Mouse (Mus musculus): ENCODE measurements around the gene Sipa1l1. TPM values are rescaled to one million over a fixed set of nuclear protein-coding genes. Genes with fewer than 3 reads are reported as not detected.

Gene Sipa1l1
- polyA plus RNA-seq, 1 experiment = 9.7 TPM

DNA sequence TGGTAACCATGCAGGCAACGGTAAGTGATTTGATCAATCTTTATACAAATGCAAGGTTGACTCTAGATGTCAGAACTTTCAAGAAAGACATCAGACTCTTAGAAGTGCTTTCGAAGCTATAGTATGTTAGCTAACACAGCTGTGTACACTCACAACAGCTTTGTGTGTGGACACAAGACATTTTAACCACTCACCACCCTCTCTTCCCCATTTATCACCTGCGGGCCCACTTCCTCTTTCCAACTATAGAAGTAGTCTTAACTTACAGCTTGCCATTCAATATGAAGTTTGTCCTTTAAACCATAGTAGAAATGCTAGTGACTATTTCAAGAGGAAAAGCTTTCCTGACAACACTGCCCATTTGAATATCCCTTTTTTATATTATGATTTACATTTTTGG lies 303.7 kb downstream of the Sipa1l1 start:
- no peaks in the 10 kb centered on the region for H3K79me2 ChIP-seq (ENCODE audit: control insufficient read depth, insufficient read depth)
- H3K36me3 ChIP-seq (ENCODE audit: control insufficient read depth, insufficient read depth) = no peaks in the 10 kb centered on the region
- H3K27me3 ChIP-seq (ENCODE audit: control insufficient read depth, insufficient read depth, insufficient read length) = no peaks in the 10 kb centered on the region
- H3ac ChIP-seq (ENCODE audit: control insufficient read depth, insufficient read length, low read depth) = no peak overlapping the region
- no peak overlapping the region for H3K4me3 ChIP-seq (ENCODE audit: insufficient read depth, poor library complexity, severe bottlenecking)
- H3K79me3 ChIP-seq (ENCODE audit: low read depth) = no peaks in the 10 kb centered on the region
- TF ChIP-seq USF1 (IDR thresholded peaks at IDR 0.05; ENCODE audit: low read depth) = no peak
- TF ChIP-seq CTCF (IDR thresholded peaks at IDR 0.05; ENCODE audit: control insufficient read depth, insufficient read depth, insufficient read length) = no peak
- TF ChIP-seq MYOD1 (IDR thresholded peaks at IDR 0.05; ENCODE audit: control insufficient read depth, insufficient read length, low read depth) = no peak
- no peak for TF ChIP-seq FOSL1 (IDR thresholded peaks at IDR 0.05; ENCODE audit: insufficient read depth, low read length, poor library complexity, severe bottlenecking)
- no peak for TF ChIP-seq CEBPB (IDR thresholded peaks at IDR 0.05; ENCODE audit: low read depth)
- TF ChIP-seq MYOG (IDR thresholded peaks at IDR 0.05; ENCODE audit: control insufficient read depth, extremely low read depth, insufficient read length) = no peak
- no peak for TF ChIP-seq MAX (IDR thresholded peaks at IDR 0.05)

GRCm38 (mm10) chr12:82473238-82473637 lies 304.1 kb downstream of the Sipa1l1 start:
- H3ac ChIP-seq (ENCODE audit: control insufficient read depth, insufficient read length, low read depth) = no peak overlapping the region
- H3K36me3 ChIP-seq (ENCODE audit: control insufficient read depth, insufficient read depth) = no peaks in the 10 kb centered on the region
- TF ChIP-seq MAX (IDR thresholded peaks at IDR 0.05) = no peak
- no peak for TF ChIP-seq FOSL1 (IDR thresholded peaks at IDR 0.05; ENCODE audit: insufficient read depth, low read length, poor library complexity, severe bottlenecking)
- TF ChIP-seq USF1 (IDR thresholded peaks at IDR 0.05; ENCODE audit: low read depth) = no peak
- no peak for TF ChIP-seq CEBPB (IDR thresholded peaks at IDR 0.05; ENCODE audit: low read depth)
- TF ChIP-seq CTCF (IDR thresholded peaks at IDR 0.05; ENCODE audit: control insufficient read depth, insufficient read depth, insufficient read length) = no peak
- no peak for TF ChIP-seq MYOD1 (IDR thresholded peaks at IDR 0.05; ENCODE audit: control insufficient read depth, insufficient read length, low read depth)
- no peak for TF ChIP-seq MYOG (IDR thresholded peaks at IDR 0.05; ENCODE audit: control insufficient read depth, extremely low read depth, insufficient read length)
- no peaks in the 10 kb centered on the region for H3K79me2 ChIP-seq (ENCODE audit: control insufficient read depth, insufficient read depth)
- H3K27me3 ChIP-seq (ENCODE audit: control insufficient read depth, insufficient read depth, insufficient read length) = no peaks in the 10 kb centered on the region
- no peak overlapping the region for H3K4me3 ChIP-seq (ENCODE audit: insufficient read depth, poor library complexity, severe bottlenecking)
- no peaks in the 10 kb centered on the region for H3K79me3 ChIP-seq (ENCODE audit: low read depth)

DNA sequence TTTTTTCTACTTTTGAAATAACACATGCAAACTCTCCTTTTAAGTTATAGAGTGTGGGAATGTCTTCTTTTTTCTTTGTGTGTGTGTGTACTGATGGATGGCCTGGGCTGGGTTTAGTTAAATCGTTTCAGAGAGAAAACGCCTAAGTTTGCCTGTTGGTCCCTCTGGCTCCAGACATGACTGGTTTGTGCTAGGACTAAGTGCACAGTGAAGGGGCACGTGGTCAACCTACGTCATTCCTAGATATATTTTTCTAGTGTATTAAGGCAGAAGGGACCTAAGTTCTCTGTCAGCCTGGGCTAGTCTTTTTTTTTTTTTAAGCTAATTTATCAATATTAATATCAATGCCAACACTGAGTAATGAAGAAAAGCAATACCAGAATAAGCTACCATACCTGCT lies 305.3 kb downstream of the Sipa1l1 start:
- H3K79me2 ChIP-seq (ENCODE audit: control insufficient read depth, insufficient read depth) = no peaks in the 10 kb centered on the region
- H3K79me3 ChIP-seq (ENCODE audit: low read depth) = no peaks in the 10 kb centered on the region
- no peaks in the 10 kb centered on the region for H3K36me3 ChIP-seq (ENCODE audit: control insufficient read depth, insufficient read depth)
- H3K27me3 ChIP-seq (ENCODE audit: control insufficient read depth, insufficient read depth, insufficient read length) = no peaks in the 10 kb centered on the region
- TF ChIP-seq USF1 (IDR thresholded peaks at IDR 0.05; ENCODE audit: low read depth) (no peak), FOSL1 (IDR thresholded peaks at IDR 0.05; ENCODE audit: insufficient read depth, low read length, poor library complexity, severe bottlenecking) (no peak), MAX (IDR thresholded peaks at IDR 0.05) (no peak), MYOD1 (IDR thresholded peaks at IDR 0.05; ENCODE audit: control insufficient read depth, insufficient read length, low read depth) (no peak), CEBPB (IDR thresholded peaks at IDR 0.05; ENCODE audit: low read depth) (no peak), CTCF (IDR thresholded peaks at IDR 0.05; ENCODE audit: control insufficient read depth, insufficient read depth, insufficient read length) (no peak), MYOG (IDR thresholded peaks at IDR 0.05; ENCODE audit: control insufficient read depth, extremely low read depth, insufficient read length) (no peak)
- no peak overlapping the region for H3K4me3 ChIP-seq (ENCODE audit: insufficient read depth, poor library complexity, severe bottlenecking)
- H3ac ChIP-seq (ENCODE audit: control insufficient read depth, insufficient read length, low read depth) = no peak overlapping the region

DNA sequence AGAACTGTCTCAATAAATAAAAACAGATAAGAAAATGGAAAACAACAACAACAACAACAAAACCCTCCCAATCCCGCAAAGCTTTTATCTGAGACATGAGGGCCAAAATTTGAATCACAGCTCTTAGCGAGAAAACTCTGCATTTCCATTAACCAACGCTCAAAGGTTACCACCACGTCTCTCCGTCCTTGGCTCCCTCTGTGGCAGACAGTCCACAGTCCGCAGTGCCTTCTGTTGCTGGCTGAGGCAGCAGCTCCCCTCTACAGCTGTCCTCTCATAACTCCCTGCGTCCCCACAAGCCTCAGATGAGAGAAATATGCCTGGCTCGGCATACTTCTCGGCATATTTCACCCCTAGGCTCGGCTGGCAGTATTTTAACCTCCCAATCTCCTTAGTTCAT lies 306.9 kb downstream of the Sipa1l1 start:
- no peaks in the 10 kb centered on the region for H3K79me2 ChIP-seq (ENCODE audit: control insufficient read depth, insufficient read depth)
- TF ChIP-seq USF1 (IDR thresholded peaks at IDR 0.05; ENCODE audit: low read depth) (no peak), MAX (IDR thresholded peaks at IDR 0.05) (no peak), CTCF (IDR thresholded peaks at IDR 0.05; ENCODE audit: control insufficient read depth, insufficient read depth, insufficient read length) (no peak)
- no peak overlapping the region for H3K4me3 ChIP-seq (ENCODE audit: insufficient read depth, poor library complexity, severe bottlenecking)
- H3K27me3 ChIP-seq (ENCODE audit: control insufficient read depth, insufficient read depth, insufficient read length) = no peaks in the 10 kb centered on the region
- H3K79me3 ChIP-seq (ENCODE audit: low read depth) = no peaks in the 10 kb centered on the region
- no peak overlapping the region for H3ac ChIP-seq (ENCODE audit: control insufficient read depth, insufficient read length, low read depth)
- H3K36me3 ChIP-seq (ENCODE audit: control insufficient read depth, insufficient read depth) = no peaks in the 10 kb centered on the region

DNA sequence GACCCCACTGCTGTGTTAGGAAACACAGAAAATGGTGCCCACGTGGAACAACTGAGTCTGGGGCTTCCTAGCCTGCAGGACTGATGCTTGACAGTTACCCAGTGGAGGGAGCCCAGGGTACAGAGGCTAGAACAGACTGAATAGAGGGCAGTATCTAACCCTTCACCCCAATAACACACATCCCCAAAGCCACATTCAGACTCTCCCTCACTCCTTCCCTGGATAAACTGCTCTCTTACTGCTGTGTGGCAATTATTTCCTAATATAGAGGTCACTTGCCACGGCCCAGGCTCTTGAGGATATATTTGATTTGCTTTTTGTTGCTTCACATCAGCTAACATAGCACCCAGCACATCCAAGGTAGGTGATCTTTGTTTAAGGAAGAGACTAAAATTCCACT lies 307.5 kb downstream of the Sipa1l1 start:
- no peak overlapping the region for H3K4me3 ChIP-seq (ENCODE audit: insufficient read depth, poor library complexity, severe bottlenecking)
- H3K79me3 ChIP-seq (ENCODE audit: low read depth) = no peaks in the 10 kb centered on the region
- no peak overlapping the region for H3ac ChIP-seq (ENCODE audit: control insufficient read depth, insufficient read length, low read depth)
- no peaks in the 10 kb centered on the region for H3K79me2 ChIP-seq (ENCODE audit: control insufficient read depth, insufficient read depth)
- H3K36me3 ChIP-seq (ENCODE audit: control insufficient read depth, insufficient read depth) = no peaks in the 10 kb centered on the region
- no peaks in the 10 kb centered on the region for H3K27me3 ChIP-seq (ENCODE audit: control insufficient read depth, insufficient read depth, insufficient read length)
- TF ChIP-seq FOSL1 (IDR thresholded peaks at IDR 0.05; ENCODE audit: insufficient read depth, low read length, poor library complexity, severe bottlenecking) = no peak

DNA sequence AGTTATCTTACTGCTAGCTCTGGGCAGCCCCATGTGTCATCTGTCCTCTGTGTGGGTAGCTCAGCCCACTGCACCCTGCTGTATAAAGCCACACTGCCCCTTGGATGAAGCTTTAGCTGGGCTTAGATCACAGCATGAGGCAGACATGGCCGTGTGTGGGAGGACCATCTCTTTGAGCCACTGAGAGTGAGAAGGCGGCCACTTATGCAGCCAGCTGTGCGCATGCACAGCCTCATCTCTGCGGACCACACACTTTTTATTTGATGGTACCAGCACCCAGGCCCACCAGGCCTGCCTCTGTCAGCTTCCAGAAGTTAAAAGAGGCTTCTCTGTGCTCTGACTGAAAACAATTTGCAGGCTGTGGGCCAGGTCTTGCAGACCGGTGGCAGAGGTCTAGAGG lies 308.7 kb downstream of the Sipa1l1 start:
- Histone ChIP-seq H3K27me3 (ENCODE audit: control insufficient read depth, insufficient read depth, insufficient read length) (no peaks in the 10 kb centered on the region), H3K79me2 (ENCODE audit: control insufficient read depth, insufficient read depth) (no peaks in the 10 kb centered on the region), H3K36me3 (ENCODE audit: control insufficient read depth, insufficient read depth) (no peaks in the 10 kb centered on the region), H3K4me3 (ENCODE audit: insufficient read depth, poor library complexity, severe bottlenecking) (no peak overlapping the region), H3K79me3 (ENCODE audit: low read depth) (no peaks in the 10 kb centered on the region), H3ac (ENCODE audit: control insufficient read depth, insufficient read length, low read depth) (no peak overlapping the region)
- no peak for TF ChIP-seq CEBPB (IDR thresholded peaks at IDR 0.05; ENCODE audit: low read depth)
- TF ChIP-seq MYOG (IDR thresholded peaks at IDR 0.05; ENCODE audit: control insufficient read depth, extremely low read depth, insufficient read length) = no peak
- no peak for TF ChIP-seq FOSL1 (IDR thresholded peaks at IDR 0.05; ENCODE audit: insufficient read depth, low read length, poor library complexity, severe bottlenecking)
- TF ChIP-seq MYOD1 (IDR thresholded peaks at IDR 0.05; ENCODE audit: control insufficient read depth, insufficient read length, low read depth) = no peak
- no peak for TF ChIP-seq MAX (IDR thresholded peaks at IDR 0.05)
- no peak for TF ChIP-seq CTCF (IDR thresholded peaks at IDR 0.05; ENCODE audit: control insufficient read depth, insufficient read depth, insufficient read length)
- TF ChIP-seq USF1 (IDR thresholded peaks at IDR 0.05; ENCODE audit: low read depth) = no peak
